Mouse (Mus musculus) spleen, postnatal 0 days (tissue): ENCODE results near the gene Zc3h7b. TPM values are rescaled to one million over a fixed set of nuclear protein-coding genes. Genes with fewer than 3 reads are reported as not detected.

Source experiments
- polyA plus RNA-seq: library from polyadenylated mRNA; unstranded; fragments of >200 nt; fragmentation: Nextera tagmentation; extraction: Ambion mirVana; gene quantifications from 2 replicates; pipeline ENCODE4 v1.2.1, GENCODE M21; 2015

The Zc3h7b gene
- polyA plus RNA-seq, result 8.2 and 8.3 TPM in 2 replicates

DNA sequence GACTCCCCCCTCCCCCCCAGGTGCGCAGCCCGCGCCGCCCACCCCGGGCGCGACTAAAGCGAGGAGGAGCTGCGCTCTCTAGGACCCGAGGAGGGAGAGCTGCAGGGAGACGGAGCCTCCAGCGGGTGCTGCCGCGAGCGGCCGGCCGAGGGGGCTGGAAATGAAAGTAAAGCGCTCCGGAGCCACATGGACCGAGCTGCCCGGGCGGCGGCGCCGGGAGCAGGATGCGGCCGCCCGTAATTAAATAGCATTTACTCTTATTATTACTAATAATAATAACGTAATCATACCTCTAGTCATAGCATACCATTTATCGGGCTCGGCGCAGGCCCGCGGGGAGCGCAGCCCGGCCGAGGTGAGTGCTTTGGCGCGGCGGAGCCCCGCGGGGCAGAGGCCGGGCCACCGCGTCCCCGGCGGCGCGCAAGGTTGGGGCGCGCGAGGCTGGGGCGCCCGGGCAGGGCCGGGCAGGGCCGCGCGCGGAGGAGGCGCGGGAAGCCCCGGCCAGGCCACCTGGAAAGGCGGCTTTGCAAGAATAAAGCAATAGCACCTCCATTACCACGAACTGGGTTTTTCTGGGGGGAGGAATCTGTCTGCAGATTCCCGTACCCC lies at the start of gene Zc3h7b, which contains the start of gene Rangap1:
Gene Zc3h7b (plus strand): TSS at position 66 of the 609 bp plus-strand sequence.
Gene Rangap1 (minus strand): TSS at position 539 of the 609 bp plus-strand sequence.

DNA sequence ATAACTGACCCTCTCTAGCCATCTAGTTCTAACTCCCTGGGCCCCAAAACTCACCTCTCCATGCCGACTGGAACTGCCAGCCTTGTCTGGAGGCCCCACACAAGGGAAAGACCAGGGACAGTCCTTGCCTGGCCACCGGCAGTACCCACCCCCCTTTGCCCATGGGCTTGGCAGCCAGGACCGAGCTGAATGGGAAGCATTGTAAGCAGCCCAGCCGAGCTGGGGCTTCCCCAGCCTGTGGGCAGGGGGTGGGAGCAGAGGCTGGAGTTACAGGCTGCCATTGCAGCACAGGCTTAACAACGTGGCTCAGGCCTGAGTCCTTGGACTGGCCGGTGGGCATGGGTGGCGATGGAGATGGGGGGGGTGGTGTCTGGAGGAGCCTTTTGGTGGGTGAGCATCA lies 47.7 kb upstream of the Zc3h7b start, which contains the start of gene Chadl:
Gene Chadl (minus strand): TSS at position 113 of the 400 bp plus-strand sequence.

DNA sequence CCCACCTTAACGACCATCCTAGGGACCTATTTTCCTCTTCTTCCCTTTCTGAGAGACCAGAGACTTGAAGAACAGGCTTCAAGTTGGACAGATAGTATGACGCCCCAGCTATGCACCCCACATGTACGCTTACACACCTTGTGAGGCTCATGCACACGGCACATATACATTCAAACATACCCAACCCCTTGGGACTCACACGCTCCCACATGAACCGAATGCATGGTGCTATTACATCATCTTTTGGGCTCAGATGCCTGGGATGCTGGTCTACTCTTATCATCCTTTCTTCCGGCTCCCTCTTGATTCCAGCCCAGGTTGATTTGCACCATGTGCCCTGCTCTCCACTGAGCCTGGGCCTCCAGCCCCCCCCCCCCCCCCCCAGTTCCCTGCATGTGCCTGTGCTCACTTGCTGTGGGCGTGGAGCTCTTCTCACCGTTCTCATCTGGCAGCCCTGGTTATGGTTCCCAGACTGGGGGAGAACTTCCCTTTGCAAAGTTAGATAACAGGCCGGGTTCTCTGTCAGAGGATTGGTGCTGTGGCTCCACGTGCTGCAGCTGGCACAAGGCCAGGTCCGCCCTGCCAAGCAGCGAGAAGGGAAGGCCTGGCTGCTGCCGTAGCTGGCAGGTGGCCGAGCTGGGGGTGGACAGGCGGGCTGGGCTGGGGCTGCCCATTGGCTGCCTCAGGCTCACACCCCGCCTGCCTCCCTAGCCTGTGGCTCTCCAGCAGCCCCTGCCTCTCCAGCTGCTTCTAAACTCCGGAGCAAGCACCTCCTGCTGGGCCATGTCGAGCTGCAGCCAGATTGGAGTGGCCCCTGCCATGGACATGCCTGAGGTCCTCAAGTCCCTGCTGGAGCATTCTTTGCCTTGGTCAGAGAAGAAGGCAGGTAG lies 57.4 kb downstream of the Zc3h7b start, which contains the start of gene Tef:
Gene Tef (plus strand): TSS at position 421 of the 890 bp plus-strand sequence.

Other genes with a start within 250 kb of the Zc3h7b start
- 12.4 and 12.6 TPM in 2 replicates for gene Ep300, start 159.7 kb upstream of the Zc3h7b start, polyA plus RNA-seq
- gene L3mbtl2, start 81.2 kb upstream of the Zc3h7b start, polyA plus RNA-seq, result 16.6 and 17.1 TPM in 2 replicates
- 0.41 and 0.98 TPM in 2 replicates for gene Chadl, start 47.8 kb upstream of the Zc3h7b start, polyA plus RNA-seq
- gene Rangap1, start 473 bp downstream of the Zc3h7b start, polyA plus RNA-seq, result 51.0 and 53.0 TPM in 2 replicates
- 8.5 and 10.8 TPM in 2 replicates for gene Tef, start 57.4 kb downstream of the Zc3h7b start, polyA plus RNA-seq
- gene Tob2, start 113.7 kb downstream of the Zc3h7b start, polyA plus RNA-seq, result 11.5 and 13.3 TPM in 2 replicates
- gene Phf5a, start 126.9 kb downstream of the Zc3h7b start, polyA plus RNA-seq, result 126 and 138 TPM in 2 replicates
- 63.0 and 63.6 TPM in 2 replicates for gene Aco2, start 127.3 kb downstream of the Zc3h7b start, polyA plus RNA-seq
- gene Polr3h, start 181.2 kb downstream of the Zc3h7b start, polyA plus RNA-seq, result 78.5 and 82.9 TPM in 2 replicates
- gene Csdc2, start 191.7 kb downstream of the Zc3h7b start, polyA plus RNA-seq, result 10.5 and 12.6 TPM in 2 replicates
- 36.6 and 37.0 TPM in 2 replicates for gene Pmm1, start 215.9 kb downstream of the Zc3h7b start, polyA plus RNA-seq
- not detected in 2 replicates for gene 1700029P11Rik, start 235.5 kb downstream of the Zc3h7b start, polyA plus RNA-seq
- 58.9 and 59.9 TPM in 2 replicates for gene Xrcc6, start 242.8 kb downstream of the Zc3h7b start, polyA plus RNA-seq